Mouse (Mus musculus) bone marrow, adult 2 months (tissue): ENCODE data around the gene Rtp2. TPM values are rescaled to one million over a fixed set of nuclear protein-coding genes. Genes with fewer than 3 reads are reported as not detected.
A peak's percentile ranks its signal among the peaks of the same experiment; 100 is the strongest.

Source experiments
- H3K27ac ChIP-seq: fragments of 200-500 bp; 2 replicates; pipeline ENCODE4 v1.5.1; 2012; ENCODE audit warnings: low read depth, mild to moderate bottlenecking, control low read depth, inconsistent platforms, low read length; ENCODE audit not compliant: control insufficient read depth, poor library complexity, insufficient read depth
- H3K4me1 ChIP-seq: fragments of 200-500 bp; 2 replicates; pipeline ENCODE4 v1.6.1; 2011; ENCODE audit warnings: low read length; ENCODE audit not compliant: control insufficient read depth, insufficient read depth
- H3K4me3 ChIP-seq: fragments of 200-500 bp; replicated peaks from 2 replicates; pipeline ENCODE3; 2011; ENCODE audit warnings: mild to moderate bottlenecking, low read depth, low read length, control low read depth; ENCODE audit not compliant: control insufficient read depth
- CTCF ChIP-seq: fragments of 200-500 bp; IDR thresholded peaks from 2 replicates; pipeline ENCODE4 v1.5.1; 2011; ENCODE audit warnings: low read length, control low read depth; ENCODE audit not compliant: control insufficient read depth, insufficient read depth
- POLR2A ChIP-seq: fragments of 200-500 bp; IDR thresholded peaks from 2 replicates; pipeline ENCODE4 v1.6.1; 2011; ENCODE audit warnings: low read depth, mild to moderate bottlenecking, control low read depth, low read length, borderline replicate concordance; ENCODE audit not compliant: control insufficient read depth
- WGBS: fragments of 180-500 bp; shearing (Covaris S2); methylation state at CpG from one replicate; pipeline ENCODE4 v1.1.7; 2018; 5-methylcytosine and 5-hydroxymethylcytosine counted together
- polyA plus RNA-seq: library from polyadenylated mRNA; stranded (reverse); fragments of >200 nt; gene quantifications from 2 replicates; pipeline ENCODE4 v1.2.4, GENCODE M21; 2011; ENCODE audit warnings: low replicate concordance; ENCODE audit not compliant: missing spikeins, insufficient read depth, insufficient read length

The Rtp2 gene
- polyA plus RNA-seq, 1 experiment: not detected

- no peak for TF ChIP-seq CTCF
- TF ChIP-seq POLR2A: no peak
- 93% methylated on average over 11 of the region's 11 CpGs for WGBS
- no peak overlapping the region for H3K4me3 ChIP-seq
These were observed 40.7 kb upstream of the Rtp2 start for GRCm38 (mm10) chr16:23972901-23973300.

GRCm38 (mm10) chr16:23972126-23972740, 40.0 kb upstream of the Rtp2 start:
- 86% methylated on average over 20 of the region's 20 CpGs for WGBS

More at GRCm38 (mm10) chr16:23972901-23973300, 40.7 kb upstream of the Rtp2 start:
- H3K27ac ChIP-seq: no peak overlapping the region
- no peaks in the 10 kb centered on the region for H3K4me1 ChIP-seq

GRCm38 (mm10) chr16:23969919-23970318, 37.7 kb upstream of the Rtp2 start:
- Histone ChIP-seq H3K4me1 (no peaks in the 10 kb centered on the region), H3K27ac (no peak overlapping the region; the same call in 1 of the 2 replicates), H3K4me3 (no peak overlapping the region)
- TF ChIP-seq CTCF (no peak), POLR2A (no peak)
- 69% methylated on average over 14 of the region's 14 CpGs for WGBS

More at GRCm38 (mm10) chr16:23972126-23972740, 40.0 kb upstream of the Rtp2 start:
- TF ChIP-seq POLR2A (no peak), CTCF (no peak)
- Histone ChIP-seq H3K4me1 (no peaks in the 10 kb centered on the region), H3K27ac (no peak overlapping the region), H3K4me3 (no peak overlapping the region)

GRCm38 (mm10) chr16:23968888-23969287, 36.7 kb upstream of the Rtp2 start:
- TF ChIP-seq POLR2A: no peak
- no peak for TF ChIP-seq CTCF
- Histone ChIP-seq H3K4me1 (no peaks in the 10 kb centered on the region), H3K4me3 (no peak overlapping the region), H3K27ac (no peak overlapping the region)
- whole genome bisulfite sequencing: 83% methylated on average over 4 of the region's 4 CpGs

- no peaks in the 10 kb centered on the region for H3K4me1 ChIP-seq
- TF ChIP-seq CTCF (peak; percentile 63), POLR2A (no peak)
- no peak overlapping the region for H3K27ac ChIP-seq
- H3K4me3 ChIP-seq: no peak overlapping the region
- 87% methylated on average over 7 of the region's 7 CpGs for WGBS
These were observed 35.1 kb upstream of the Rtp2 start for GRCm38 (mm10) chr16:23967301-23967700.

GRCm38 (mm10) chr16:23966066-23966465, 33.9 kb upstream of the Rtp2 start:
- Histone ChIP-seq H3K4me1 (no peaks in the 10 kb centered on the region), H3K27ac (no peak overlapping the region), H3K4me3 (no peak overlapping the region)
- TF ChIP-seq POLR2A (no peak), CTCF (no peak)
- 91% methylated on average over 14 of the region's 14 CpGs for WGBS

GRCm38 (mm10) chr16:23964706-23965367, 32.6 kb upstream of the Rtp2 start:
- H3K4me3 ChIP-seq: no peak overlapping the region
- H3K4me1 ChIP-seq: no peaks in the 10 kb centered on the region
- H3K27ac ChIP-seq: no peak overlapping the region
- TF ChIP-seq CTCF: no peak
- TF ChIP-seq POLR2A: no peak
- WGBS: 88% methylated on average over 14 of the region's 14 CpGs

GRCm38 (mm10) chr16:23963896-23964668, 31.9 kb upstream of the Rtp2 start:
- H3K27ac ChIP-seq: no peak overlapping the region
- WGBS: 83% methylated on average over 22 of the region's 22 CpGs
- no peak overlapping the region for H3K4me3 ChIP-seq

More at GRCm38 (mm10) chr16:23963896-23964668, 31.9 kb upstream of the Rtp2 start:
- TF ChIP-seq POLR2A (no peak), CTCF (no peak)
- no peaks in the 10 kb centered on the region for H3K4me1 ChIP-seq
